Mouse (Mus musculus) liver, embryonic 13.5 days (tissue): ENCODE measurements around the gene Ddi2. TPM values are rescaled to one million over a fixed set of nuclear protein-coding genes. Genes with fewer than 3 reads are reported as not detected.

Experiments
- ATAC-seq: fragments of 200-750 bp; cut with Nextera tagmentation; 2 replicates; pipeline ENCODE4 v1.8.0; 2017; ENCODE audit warnings: low read depth, mild to moderate bottlenecking, moderate number of reproducible peaks, moderate library complexity
- DNase-seq: peaks from one replicate; pipeline ENCODE4 v3.0.0; 2022
- H3K27ac ChIP-seq: fragments of 300-500 bp; sonication (generic); 2 replicates; pipeline ENCODE4 v1.5.1; 2015; ENCODE audit warnings: moderate library complexity, mild to moderate bottlenecking, inconsistent platforms
- H3K27me3 ChIP-seq: fragments of 300-500 bp; sonication (generic); 2 replicates; pipeline ENCODE4 v1.6.1; 2015; ENCODE audit warnings: mild to moderate bottlenecking, inconsistent platforms
- H3K36me3 ChIP-seq: fragments of 300-500 bp; sonication (generic); 2 replicates; pipeline ENCODE4 v1.6.1; 2015; ENCODE audit warnings: mild to moderate bottlenecking, inconsistent platforms
- H3K4me1 ChIP-seq: fragments of 300-500 bp; sonication (generic); replicated peaks from 2 replicates; pipeline ENCODE4 v1.6.1; 2015; ENCODE audit warnings: inconsistent platforms
- H3K4me2 ChIP-seq: fragments of 300-500 bp; sonication (generic); 2 replicates; pipeline ENCODE4 v1.6.1; 2015; ENCODE audit warnings: inconsistent platforms, mild to moderate bottlenecking, moderate library complexity
- H3K4me3 ChIP-seq: fragments of 300-500 bp; sonication (generic); replicated peaks from 2 replicates; pipeline ENCODE4 v1.5.1; 2015; ENCODE audit warnings: mild to moderate bottlenecking, inconsistent platforms
- H3K9ac ChIP-seq: fragments of 300-500 bp; sonication (generic); 2 replicates; pipeline ENCODE4 v1.6.1; 2015; ENCODE audit warnings: mild to moderate bottlenecking, inconsistent platforms
- H3K9me3 ChIP-seq: fragments of 300-500 bp; sonication (generic); replicated peaks from 2 replicates; pipeline ENCODE4 v1.6.1; 2016; ENCODE audit warnings: inconsistent platforms
- WGBS: fragments of 180-500 bp; shearing (Covaris S2); methylation state at CpG from one replicate; pipeline ENCODE4 v1.1.7; 2015; ENCODE audit not compliant: insufficient replicate concordance; 5-methylcytosine and 5-hydroxymethylcytosine counted together
- polyA plus RNA-seq: library from polyadenylated mRNA; unstranded; fragments of >200 nt; fragmentation: Nextera tagmentation; extraction: Ambion mirVana; gene quantifications from 2 replicates; pipeline ENCODE4 v1.2.1, GENCODE M21; 2015

Ddi2 gene
- polyA plus RNA-seq, 1 experiment from 2014 or later = 15.0 TPM

GRCm38 (mm10) chr4:141653813-141654212 is 69.4 kb downstream of the Ddi2 start:
- Histone ChIP-seq H3K27ac (no peak overlapping the region), H3K4me2 (no peak overlapping the region), H3K9ac (no peak overlapping the region), H3K4me3 (no peak overlapping the region), H3K27me3 (no peaks in the 10 kb centered on the region), H3K9me3 (no peaks in the 10 kb centered on the region), H3K4me1 (peaks cover 30% of the 10 kb centered on the region), H3K36me3 (peaks cover 22% of the 10 kb centered on the region)
- DNase-seq = no peak
- no peak for ATAC-seq
- WGBS = 84% methylated on average over 13 of the region's 13 CpGs

GRCm38 (mm10) chr4:141653044-141653443 is 70.2 kb downstream of the Ddi2 start:
- Histone ChIP-seq H3K4me3 (no peak overlapping the region), H3K9ac (no peak overlapping the region), H3K4me1 (peaks cover 23% of the 10 kb centered on the region), H3K36me3 (peaks cover 24% of the 10 kb centered on the region), H3K9me3 (no peaks in the 10 kb centered on the region), H3K27me3 (no peaks in the 10 kb centered on the region), H3K27ac (no peak overlapping the region), H3K4me2 (no peak overlapping the region)
- ATAC-seq = no peak
- WGBS = 64% methylated on average over 8 of the region's 8 CpGs
- DNase-seq = no peak

- Histone ChIP-seq H3K4me1 (peaks cover 16% of the 10 kb centered on the region), H3K9me3 (no peaks in the 10 kb centered on the region), H3K9ac (no peak overlapping the region), H3K4me3 (no peak overlapping the region), H3K27me3 (no peaks in the 10 kb centered on the region), H3K27ac (no peak overlapping the region), H3K36me3 (peaks cover 21% of the 10 kb centered on the region), H3K4me2 (no peak overlapping the region)
- ATAC-seq (no peak), DNase-seq (no peak)
- 82% methylated on average over 10 of the region's 10 CpGs for WGBS
Measured at GRCm38 (mm10) chr4:141651944-141652343, 71.3 kb downstream of the Ddi2 start.

GRCm38 (mm10) chr4:141651286-141651685 is 71.9 kb downstream of the Ddi2 start:
- WGBS = 82% methylated on average over 6 of the region's 6 CpGs
- no peaks in the 10 kb centered on the region for H3K9me3 ChIP-seq
- H3K27ac ChIP-seq = no peak overlapping the region
- DNase-seq = no peak
- peaks cover 10% of the 10 kb centered on the region for H3K4me1 ChIP-seq
- H3K27me3 ChIP-seq = no peaks in the 10 kb centered on the region
- H3K9ac ChIP-seq = no peak overlapping the region
- peaks cover 21% of the 10 kb centered on the region for H3K36me3 ChIP-seq
- no peak overlapping the region for H3K4me3 ChIP-seq
- no peak for ATAC-seq
- no peak overlapping the region for H3K4me2 ChIP-seq

GRCm38 (mm10) chr4:141649244-141649643 is 74.0 kb downstream of the Ddi2 start:
- Histone ChIP-seq H3K4me1 (0 out of 2 replicates have a peak, but pooled peaks cover 2% of the 10 kb centered on the region), H3K36me3 (peaks cover 20% of the 10 kb centered on the region), H3K27ac (no peak overlapping the region), H3K9ac (no peak overlapping the region), H3K9me3 (no peaks in the 10 kb centered on the region), H3K4me2 (no peak overlapping the region), H3K4me3 (no peak overlapping the region), H3K27me3 (no peaks in the 10 kb centered on the region)
- no peak for ATAC-seq
- DNase-seq = no peak
- WGBS = 77% methylated on average over 6 of the region's 6 CpGs

- Histone ChIP-seq H3K4me2 (no peak overlapping the region), H3K27ac (no peak overlapping the region), H3K27me3 (no peaks in the 10 kb centered on the region), H3K9ac (no peak overlapping the region), H3K4me3 (no peak overlapping the region), H3K9me3 (no peaks in the 10 kb centered on the region), H3K36me3 (peaks cover 12% of the 10 kb centered on the region; the same call in 1 of the 2 replicates), H3K4me1 (peaks cover 2% of the 10 kb centered on the region; the same call in 1 of the 2 replicates)
- DNase-seq (no peak), ATAC-seq (no peak)
- 87% methylated on average over 5 of the region's 5 CpGs for WGBS
Measured at GRCm38 (mm10) chr4:141648262-141648661, 75.0 kb downstream of the Ddi2 start.

- Histone ChIP-seq H3K27ac (no peak overlapping the region), H3K4me3 (no peak overlapping the region), H3K9me3 (no peaks in the 10 kb centered on the region), H3K27me3 (no peaks in the 10 kb centered on the region), H3K36me3 (peaks cover 10% of the 10 kb centered on the region; the same call in 1 of the 2 replicates), H3K4me1 (no peaks in the 10 kb centered on the region; the same call in 1 of the 2 replicates), H3K9ac (no peak overlapping the region), H3K4me2 (no peak overlapping the region)
- ATAC-seq (no peak), DNase-seq (no peak)
- 69% methylated on average over 3 of the region's 3 CpGs for WGBS
Measured at GRCm38 (mm10) chr4:141647187-141647586, 76.0 kb downstream of the Ddi2 start.

GRCm38 (mm10) chr4:141645988-141646387 is 77.2 kb downstream of the Ddi2 start:
- Histone ChIP-seq H3K36me3 (peaks cover 18% of the 10 kb centered on the region), H3K4me2 (no peak overlapping the region), H3K9ac (no peak overlapping the region), H3K9me3 (no peaks in the 10 kb centered on the region), H3K4me3 (no peak overlapping the region), H3K4me1 (no peaks in the 10 kb centered on the region; the same call in 1 of the 2 replicates), H3K27me3 (no peaks in the 10 kb centered on the region), H3K27ac (no peak overlapping the region)
- WGBS = 85% methylated on average over 8 of the region's 8 CpGs
- no peak for DNase-seq
- no peak for ATAC-seq

- no peak overlapping the region for H3K9ac ChIP-seq
- ATAC-seq (no peak), DNase-seq (no peak)
- H3K36me3 ChIP-seq = peaks cover 26% of the 10 kb centered on the region
- no peak overlapping the region for H3K4me3 ChIP-seq
- no peaks in the 10 kb centered on the region for H3K9me3 ChIP-seq
- no peaks in the 10 kb centered on the region; the same call in 1 of the 2 replicates for H3K4me1 ChIP-seq
- WGBS = 67% methylated on average over 7 of the region's 7 CpGs
- no peak overlapping the region for H3K4me2 ChIP-seq
- no peak overlapping the region for H3K27ac ChIP-seq
- H3K27me3 ChIP-seq = no peaks in the 10 kb centered on the region
Measured at GRCm38 (mm10) chr4:141643118-141643855, 79.9 kb downstream of the Ddi2 start.

- no peak for ATAC-seq
- no peaks in the 10 kb centered on the region for H3K9me3 ChIP-seq
- no peaks in the 10 kb centered on the region; the same call in 1 of the 2 replicates for H3K4me1 ChIP-seq
- WGBS = 84% methylated on average over 25 of the region's 25 CpGs
- H3K9ac ChIP-seq = no peak overlapping the region
- no peaks in the 10 kb centered on the region for H3K27me3 ChIP-seq
- peaks cover 31% of the 10 kb centered on the region for H3K36me3 ChIP-seq
- no peak overlapping the region for H3K27ac ChIP-seq
- no peak overlapping the region for H3K4me2 ChIP-seq
- no peak overlapping the region for H3K4me3 ChIP-seq
- DNase-seq = no peak
Measured at GRCm38 (mm10) chr4:141641961-141642811, 81.0 kb downstream of the Ddi2 start.

GRCm38 (mm10) chr4:141641353-141641771 is 81.9 kb downstream of the Ddi2 start:
- Histone ChIP-seq H3K9me3 (no peaks in the 10 kb centered on the region), H3K27ac (no peak overlapping the region), H3K27me3 (no peaks in the 10 kb centered on the region), H3K36me3 (peaks cover 31% of the 10 kb centered on the region), H3K4me3 (no peak overlapping the region), H3K4me2 (no peak overlapping the region), H3K4me1 (no peaks in the 10 kb centered on the region; the same call in 1 of the 2 replicates), H3K9ac (no peak overlapping the region)
- 77% methylated on average over 7 of the region's 7 CpGs for WGBS
- no peak for DNase-seq
- no peak for ATAC-seq
